Mouse (Mus musculus) Patski (cell line): ENCODE measurements around the gene Th. TPM values are rescaled to one million over a fixed set of nuclear protein-coding genes. Genes with fewer than 3 reads are reported as not detected.

Experiments
- ATAC-seq: fragments of 100-300 bp; one replicate; pipeline ENCODE4 v1.8.0; 2021
- CTCF ChIA-PET: fragments of 350-600 bp; sonication (Branson Sonifier 250); formaldehyde crosslinking; loops from one replicate; lab custom pipeline; 2022; ENCODE audit warnings: inconsistent platforms; lab: Charles Lee
- POLR2A ChIA-PET: fragments of 350-600 bp; sonication (Branson Sonifier 250); formaldehyde crosslinking; loops from one replicate; lab custom pipeline; 2022; ENCODE audit warnings: antibody characterized with exemption, inconsistent platforms; lab: Charles Lee
- DNase-seq: peaks from one replicate; pipeline ENCODE4 v3.0.0-alpha.2; 2011; ENCODE audit warnings: low read depth, low spot score
- H3K27me3 ChIP-seq: fragments of 371-371 bp; one replicate; pipeline ENCODE4 v1.5.1; 2021
- CTCF ChIP-seq: fragments of 100-300 bp; IDR thresholded peaks from one replicate; pipeline ENCODE4 v1.5.1; 2021
- in situ Hi-C: fragments of 300-500 bp; cut with MboI; formaldehyde crosslinking; loops from 3 replicates; pipeline ENCODE4 v1.11.1; 2018; ENCODE audit warnings: low pct_unique_long_range_greater_than_20kb, mixed read lengths
- polyA plus RNA-seq: library from polyadenylated mRNA; unstranded; gene quantifications from one replicate; pipeline ENCODE4 v1.2.3, GENCODE M21; 2021

Gene Th
- polyA plus RNA-seq, 1 experiment from 2014 or later = not detected

DNA sequence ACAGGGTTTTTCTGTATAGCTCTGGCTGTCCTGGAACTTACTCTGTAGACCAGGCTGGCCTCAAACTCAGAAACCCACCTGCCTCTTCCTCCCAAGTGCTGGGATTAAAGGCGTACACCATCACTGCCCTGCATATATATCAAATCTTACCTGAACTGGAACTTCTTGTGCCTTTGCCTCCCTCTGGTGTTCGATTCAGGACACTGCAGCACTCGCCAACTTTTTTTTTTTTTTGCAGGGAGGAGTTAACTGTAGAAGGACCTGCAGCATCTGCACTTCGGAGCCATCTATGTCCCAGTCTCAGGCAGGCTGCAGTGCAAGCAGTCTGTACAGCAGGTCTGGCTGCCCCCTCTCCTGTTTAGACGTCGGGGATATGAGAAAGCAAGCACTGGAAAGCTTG, 80.2 kb downstream of the Th start:
- DNase-seq (no peak), ATAC-seq (no peak)
- CTCF ChIA-PET = interaction anchor here (1.0 kb wide), 1 partner anchor 52 kb away, joined by 3 read pairs; no protein-coding TSS in a partner anchor
- peak; percentile 67 for TF ChIP-seq CTCF
- in situ Hi-C loops = no loop called here
- no peaks in the 10 kb centered on the region for H3K27me3 ChIP-seq
- POLR2A ChIA-PET = no interaction called here

Other genes with a start within 250 kb of the Th start
- gene Ins2, start 187.7 kb downstream of the Th start, polyA plus RNA-seq = not detected
- gene Ascl2, start 38.1 kb upstream of the Th start, polyA plus RNA-seq = 0.08 TPM
- 0.14 TPM for gene Tspan32, start 73.9 kb upstream of the Th start, polyA plus RNA-seq
- gene Cd81, start 121.6 kb upstream of the Th start, polyA plus RNA-seq = 622 TPM
- 42.0 TPM for gene Tssc4, start 138.1 kb upstream of the Th start, polyA plus RNA-seq
- gene Trpm5, start 163.5 kb upstream of the Th start, polyA plus RNA-seq = 1.6 TPM
- 0.05 TPM for gene Kcnq1, start 175.2 kb upstream of the Th start, polyA plus RNA-seq